Mouse (Mus musculus): ENCODE measurements around the gene Ptpdc1. TPM values are rescaled to one million over a fixed set of nuclear protein-coding genes. Genes with fewer than 3 reads are reported as not detected.
A peak's percentile ranks its signal among the peaks of the same experiment; 100 is the strongest.

The Ptpdc1 gene
- polyA plus RNA-seq, 1 experiment from 2014 or later: 15.9 TPM

DNA sequence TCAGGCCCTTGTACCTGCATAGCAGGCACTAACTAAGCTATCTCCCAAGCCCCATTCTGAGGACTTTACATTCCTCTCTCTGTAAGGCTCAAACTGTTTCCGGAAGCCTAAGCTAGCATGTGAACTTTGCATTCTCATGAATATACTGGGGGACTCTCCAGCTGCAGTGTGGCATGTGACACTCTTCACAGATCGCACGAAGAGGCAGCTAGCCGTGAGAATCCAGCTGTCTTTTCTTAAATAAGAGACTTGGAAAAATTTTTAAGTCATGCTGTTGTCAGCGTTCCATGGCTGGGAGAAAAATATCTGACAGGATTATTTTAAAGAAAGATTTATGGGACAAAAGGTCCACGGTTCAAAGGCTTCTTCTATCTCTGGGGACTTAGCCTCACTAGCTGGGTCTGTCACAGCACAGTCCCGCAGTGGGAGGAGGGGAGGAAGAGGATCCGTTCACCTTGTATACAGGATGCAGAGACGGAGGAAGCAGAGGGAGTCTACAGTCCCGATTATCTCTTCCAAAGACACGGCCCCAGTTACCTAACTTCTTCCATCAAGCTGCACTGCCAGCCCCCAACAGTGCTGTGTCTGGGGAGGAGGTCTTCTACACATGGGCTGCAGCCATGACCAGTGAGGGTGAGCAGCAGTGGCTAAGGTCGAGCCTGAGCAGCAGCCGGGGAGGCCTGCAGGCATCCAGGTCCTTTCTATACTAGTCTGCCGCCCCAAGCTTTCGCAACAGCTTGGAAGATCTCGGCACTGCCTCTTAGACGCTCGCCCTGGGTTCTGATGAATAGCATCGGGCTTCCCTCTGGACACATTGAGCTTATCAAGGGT, 51.7 kb downstream of the Ptpdc1 start:
- Histone ChIP-seq H3K4me2 (peak overlapping the region; percentile 9; the same call in 1 of the 2 replicates), H3K27me3 (no peaks in the 10 kb centered on the region), H3K4me1 (replicated peaks) (peaks cover 26% of the 10 kb centered on the region), H3K27ac (peak overlapping the region; percentile 6), H3K4me3 (no peak overlapping the region), H3K36me3 (peaks cover 4% of the 10 kb centered on the region), H3K9ac (0 out of 2 replicates have a peak overlapping the region, but pooled peaks have one; percentile 31), H3K9me3 (no peaks in the 10 kb centered on the region)
- ATAC-seq (ENCODE audit: low FRiP score): no peak
- WGBS: 52% methylated on average over 19 of the region's 19 CpGs

DNA sequence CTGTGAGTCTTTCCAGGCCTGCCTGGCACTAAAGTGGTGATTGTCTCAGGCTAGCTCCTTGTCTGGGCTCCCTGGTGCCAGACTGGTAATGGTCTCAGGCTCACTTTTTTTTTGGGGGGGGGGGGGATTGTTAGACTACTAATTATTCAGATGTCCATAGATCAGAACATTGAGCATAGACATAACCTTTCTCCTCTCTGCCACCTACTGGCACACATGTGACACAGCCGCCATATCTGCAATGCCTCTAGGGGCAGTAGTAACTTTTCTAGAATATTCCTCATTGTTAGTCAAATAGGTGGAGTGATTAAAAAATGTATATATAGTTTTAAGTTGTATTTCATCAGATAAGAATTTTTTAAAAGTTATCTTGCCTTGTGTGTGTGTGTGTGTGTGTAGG, 53.3 kb downstream of the Ptpdc1 start:
- no peaks in the 10 kb centered on the region for H3K27me3 ChIP-seq
- H3K4me2 ChIP-seq: no peak overlapping the region
- no peak for ATAC-seq (ENCODE audit: low FRiP score)
- 79% methylated on average over 1 of the region's 1 CpGs for WGBS
- H3K9me3 ChIP-seq: no peaks in the 10 kb centered on the region
- H3K36me3 ChIP-seq: no peaks in the 10 kb centered on the region
- H3K4me3 ChIP-seq: no peak overlapping the region
- H3K9ac ChIP-seq: no peak overlapping the region
- H3K27ac ChIP-seq: no peak overlapping the region
- H3K4me1 ChIP-seq (replicated peaks): peaks cover 20% of the 10 kb centered on the region

DNA sequence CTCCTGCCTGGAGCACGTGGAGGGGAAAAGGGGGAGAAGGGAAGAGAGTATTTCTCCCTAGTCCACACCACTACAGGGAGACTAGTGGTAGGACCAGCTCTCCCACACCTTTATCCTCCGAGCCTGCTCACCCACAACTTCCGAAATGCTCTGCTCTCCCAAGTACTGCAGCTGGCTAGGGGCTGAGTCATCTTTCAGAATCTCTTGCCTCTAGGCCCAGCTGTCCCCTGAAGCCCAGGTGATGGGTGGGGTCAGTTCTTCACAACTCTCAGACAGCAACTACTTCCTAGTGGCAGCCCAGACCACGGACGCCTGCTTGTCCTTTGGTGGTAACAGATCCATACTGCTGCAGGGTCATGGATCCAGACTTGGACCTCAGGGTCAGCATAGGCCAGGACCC, 54.2 kb downstream of the Ptpdc1 start:
- WGBS: 94% methylated on average over 4 of the region's 5 CpGs

DNA sequence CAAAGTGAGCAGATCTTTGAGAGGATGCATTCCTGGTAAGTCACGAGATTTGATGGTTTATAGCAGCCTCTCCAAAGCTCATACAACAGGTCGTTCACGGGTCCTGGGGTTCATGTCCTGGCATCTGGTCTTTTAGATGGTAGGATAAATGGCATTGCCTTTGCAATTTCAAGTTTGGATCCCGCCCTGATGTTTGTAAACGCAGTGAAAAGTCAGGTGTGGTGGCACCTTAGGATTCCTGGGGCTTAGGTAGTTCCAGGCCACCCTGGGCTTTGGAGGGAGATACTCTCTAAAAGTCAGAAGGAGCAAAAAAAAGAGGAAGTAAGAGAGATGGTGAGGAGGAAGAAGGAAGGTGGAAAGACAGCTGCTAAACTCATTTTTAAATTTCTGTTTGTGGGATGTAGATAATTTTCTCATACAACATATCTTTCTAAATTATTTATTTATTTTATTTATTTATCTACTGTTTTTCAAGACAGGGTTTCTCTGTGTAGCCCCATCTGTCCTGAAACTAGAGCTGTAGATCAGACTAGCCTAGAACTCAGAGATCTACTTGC, 55.8 kb downstream of the Ptpdc1 start:
- ATAC-seq (ENCODE audit: low FRiP score): no peak
- WGBS: 81% methylated on average over 5 of the region's 5 CpGs
- Histone ChIP-seq H3K4me3 (no peak overlapping the region), H3K4me2 (no peak overlapping the region), H3K27me3 (no peaks in the 10 kb centered on the region), H3K27ac (no peak overlapping the region), H3K4me1 (replicated peaks) (peaks cover 20% of the 10 kb centered on the region), H3K9me3 (no peaks in the 10 kb centered on the region), H3K9ac (no peak overlapping the region), H3K36me3 (no peaks in the 10 kb centered on the region)

More for the DNA sequence above, 54.2 kb downstream of the Ptpdc1 start:
- no peaks in the 10 kb centered on the region for H3K36me3 ChIP-seq
- no peak overlapping the region for H3K4me2 ChIP-seq
- H3K4me1 ChIP-seq (replicated peaks): peaks cover 18% of the 10 kb centered on the region
- H3K27ac ChIP-seq: no peak overlapping the region
- no peak for ATAC-seq (ENCODE audit: low FRiP score)
- no peaks in the 10 kb centered on the region for H3K9me3 ChIP-seq
- H3K9ac ChIP-seq: no peak overlapping the region
- no peaks in the 10 kb centered on the region for H3K27me3 ChIP-seq
- no peak overlapping the region for H3K4me3 ChIP-seq

DNA sequence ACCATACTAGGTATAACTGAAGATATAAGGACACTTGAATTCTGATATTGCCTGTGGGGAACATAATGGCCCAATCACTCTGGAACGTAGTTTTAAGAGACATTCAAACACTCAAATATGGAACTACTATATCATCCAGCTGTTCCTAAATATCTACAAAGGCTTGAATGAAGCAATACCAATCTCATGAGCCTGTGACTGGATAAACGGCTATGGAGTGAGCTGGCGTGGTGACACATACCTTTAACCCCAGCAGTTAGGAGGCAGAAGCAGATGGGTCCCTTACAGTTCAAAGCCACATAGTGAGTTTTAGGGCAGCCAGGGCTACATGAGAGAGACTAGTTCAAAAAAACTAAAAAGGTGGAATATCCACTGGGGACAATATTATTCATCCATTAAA, 57.8 kb downstream of the Ptpdc1 start:
- Histone ChIP-seq H3K27me3 (no peaks in the 10 kb centered on the region), H3K36me3 (no peaks in the 10 kb centered on the region), H3K9ac (no peak overlapping the region), H3K4me2 (no peak overlapping the region), H3K4me1 (replicated peaks) (peaks cover 8% of the 10 kb centered on the region), H3K27ac (no peak overlapping the region), H3K4me3 (no peak overlapping the region), H3K9me3 (no peaks in the 10 kb centered on the region)
- 93% methylated on average over 3 of the region's 3 CpGs for WGBS
- ATAC-seq (ENCODE audit: low FRiP score): no peak

DNA sequence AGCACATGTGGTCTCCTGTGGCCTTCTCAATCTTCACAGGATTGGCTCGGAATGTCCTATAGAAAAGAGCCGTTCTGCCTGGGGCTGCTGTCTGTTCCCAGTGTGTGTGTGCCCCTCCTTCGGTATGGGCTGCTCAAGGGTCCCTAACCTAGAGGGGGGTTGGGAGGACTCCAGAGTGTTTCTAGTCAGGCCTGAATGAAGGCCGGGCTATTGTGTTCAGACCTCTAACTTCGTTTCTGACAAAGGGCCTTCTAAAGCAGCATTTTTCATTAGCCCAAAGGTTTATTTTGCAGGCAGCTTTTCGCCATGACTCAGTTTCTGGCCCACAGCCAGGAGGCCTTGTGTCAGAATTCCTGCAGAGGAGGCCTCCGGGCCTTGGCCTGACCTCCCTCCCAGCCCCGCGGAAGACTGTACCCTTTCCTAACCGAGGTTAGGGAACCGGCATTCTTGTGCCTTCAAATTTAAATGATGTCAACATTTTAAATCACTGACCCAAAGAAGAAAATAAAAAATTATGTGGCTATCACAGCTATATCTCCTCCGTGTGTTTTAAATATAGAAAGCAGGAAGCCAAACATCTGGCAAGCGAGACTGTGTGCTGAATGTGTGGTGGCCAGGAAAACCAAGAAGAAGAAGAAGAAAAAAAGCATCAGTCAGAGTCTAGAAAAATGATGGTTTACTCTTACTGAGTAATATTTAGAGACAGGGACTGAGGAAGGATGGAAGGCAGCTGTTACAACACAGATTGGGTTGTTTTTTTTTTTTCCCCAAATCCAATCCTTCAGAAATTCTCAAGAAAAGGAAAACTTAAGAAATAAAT, 59.1 kb downstream of the Ptpdc1 start:
- 18% methylated on average over 13 of the region's 13 CpGs for WGBS
- ATAC-seq (ENCODE audit: low FRiP score): peak; percentile 66; the same call in 1 of the 2 replicates

DNA sequence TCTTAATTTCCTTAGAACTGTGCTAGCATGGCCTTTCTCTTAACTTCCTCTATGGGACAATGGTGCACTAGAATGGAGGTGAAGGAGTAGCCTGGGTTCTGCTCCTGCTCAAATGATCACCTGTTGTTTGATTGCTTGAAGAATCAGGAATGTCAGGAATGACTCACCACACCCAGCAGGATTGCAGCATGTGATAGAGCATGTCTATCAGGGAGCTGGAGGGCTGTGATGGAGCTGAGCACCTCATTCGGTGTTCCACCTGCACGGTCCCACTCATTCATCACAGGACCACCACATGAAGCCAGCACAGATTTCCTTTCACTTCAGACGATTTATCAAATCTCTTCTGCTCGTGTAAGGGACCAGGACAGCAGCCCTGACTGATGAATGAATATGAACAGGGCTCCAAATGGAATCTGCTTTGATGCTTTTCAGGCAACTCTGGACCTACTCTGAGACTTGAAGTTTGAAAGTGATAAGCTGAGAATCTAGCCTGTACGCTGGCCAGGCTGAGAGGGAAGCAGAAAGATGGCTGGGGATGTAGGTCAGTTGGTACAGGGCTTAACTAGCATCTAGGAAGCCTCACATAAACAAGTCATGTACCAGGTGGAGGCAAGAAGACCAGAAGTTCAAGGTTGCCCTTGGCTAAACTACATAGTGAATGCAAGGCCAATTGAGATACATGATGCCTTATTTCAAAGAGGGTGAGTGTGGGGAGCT, 60.4 kb downstream of the Ptpdc1 start:
- no peaks in the 10 kb centered on the region for H3K9me3 ChIP-seq
- H3K27ac ChIP-seq: no peak overlapping the region
- H3K4me2 ChIP-seq: no peak overlapping the region

More for the DNA sequence above, 59.1 kb downstream of the Ptpdc1 start:
- H3K27me3 ChIP-seq: no peaks in the 10 kb centered on the region
- peak overlapping the region; percentile 69 for H3K27ac ChIP-seq
- H3K9ac ChIP-seq: no peak overlapping the region
- no peaks in the 10 kb centered on the region for H3K9me3 ChIP-seq
- H3K4me1 ChIP-seq (replicated peaks): peaks cover 8% of the 10 kb centered on the region
- H3K4me2 ChIP-seq: no peak overlapping the region
- no peak overlapping the region for H3K4me3 ChIP-seq
- no peaks in the 10 kb centered on the region for H3K36me3 ChIP-seq

DNA sequence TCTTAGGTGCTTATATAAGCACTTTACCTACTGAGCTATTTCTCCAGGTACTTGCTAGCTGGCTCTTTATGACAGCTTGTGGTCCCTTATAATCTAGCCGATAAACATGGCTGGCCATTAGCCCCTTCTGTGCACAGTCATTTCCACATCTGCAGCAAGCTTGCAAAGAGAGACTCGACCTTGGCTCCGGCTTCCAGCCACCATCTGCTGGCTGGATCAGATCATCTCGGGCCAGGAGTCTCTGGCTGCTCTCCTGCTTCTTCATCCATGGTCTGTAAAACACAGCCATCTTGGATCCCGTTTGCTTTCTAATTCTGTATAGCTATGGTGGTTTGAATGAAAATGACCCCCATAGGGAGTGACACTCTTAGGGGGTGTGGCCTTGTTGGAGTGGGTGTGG, 63.1 kb downstream of the Ptpdc1 start:
- no peak overlapping the region for H3K4me3 ChIP-seq
- no peak overlapping the region for H3K27ac ChIP-seq

More for the DNA sequence above, 60.4 kb downstream of the Ptpdc1 start:
- no peak for ATAC-seq (ENCODE audit: low FRiP score)
- Histone ChIP-seq H3K9ac (no peak overlapping the region), H3K27me3 (no peaks in the 10 kb centered on the region), H3K4me1 (replicated peaks) (peaks cover 8% of the 10 kb centered on the region), H3K36me3 (no peaks in the 10 kb centered on the region), H3K4me3 (no peak overlapping the region)
- WGBS: 87% methylated on average over 5 of the region's 5 CpGs

DNA sequence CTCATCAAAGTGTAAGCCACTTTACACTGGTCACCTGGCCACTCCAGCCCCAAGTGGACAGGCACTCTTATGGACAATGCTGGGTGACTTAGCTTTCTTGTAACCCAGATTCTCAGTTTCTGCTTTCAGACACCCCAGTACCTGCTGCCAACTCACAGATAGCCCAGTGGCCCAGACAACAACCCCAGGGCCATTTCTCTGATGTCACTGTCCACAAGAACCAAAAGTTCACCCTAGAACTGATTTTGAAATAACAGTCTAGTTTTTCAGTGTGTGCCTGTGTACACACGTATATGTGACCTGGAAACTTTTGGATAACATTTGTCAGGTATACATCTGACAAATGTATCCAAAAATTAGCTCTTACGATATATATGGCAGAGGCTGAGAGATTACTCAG, 64.0 kb downstream of the Ptpdc1 start:
- no peak for ATAC-seq (ENCODE audit: low FRiP score)
- H3K9ac ChIP-seq: no peak overlapping the region
- no peak overlapping the region for H3K4me2 ChIP-seq
- no peaks in the 10 kb centered on the region for H3K9me3 ChIP-seq
- no peak overlapping the region for H3K4me3 ChIP-seq
- 89% methylated on average over 2 of the region's 2 CpGs for WGBS
- H3K27me3 ChIP-seq: no peaks in the 10 kb centered on the region
- no peaks in the 10 kb centered on the region for H3K36me3 ChIP-seq
- no peak overlapping the region for H3K27ac ChIP-seq
- peaks cover 7% of the 10 kb centered on the region for H3K4me1 ChIP-seq (replicated peaks)

More for the DNA sequence above, 63.1 kb downstream of the Ptpdc1 start:
- no peaks in the 10 kb centered on the region for H3K9me3 ChIP-seq
- no peaks in the 10 kb centered on the region for H3K27me3 ChIP-seq
- 91% methylated on average over 5 of the region's 5 CpGs for WGBS
- H3K9ac ChIP-seq: no peak overlapping the region
- no peak for ATAC-seq (ENCODE audit: low FRiP score)
- no peaks in the 10 kb centered on the region for H3K36me3 ChIP-seq
- peaks cover 8% of the 10 kb centered on the region for H3K4me1 ChIP-seq (replicated peaks)
- H3K4me2 ChIP-seq: no peak overlapping the region

DNA sequence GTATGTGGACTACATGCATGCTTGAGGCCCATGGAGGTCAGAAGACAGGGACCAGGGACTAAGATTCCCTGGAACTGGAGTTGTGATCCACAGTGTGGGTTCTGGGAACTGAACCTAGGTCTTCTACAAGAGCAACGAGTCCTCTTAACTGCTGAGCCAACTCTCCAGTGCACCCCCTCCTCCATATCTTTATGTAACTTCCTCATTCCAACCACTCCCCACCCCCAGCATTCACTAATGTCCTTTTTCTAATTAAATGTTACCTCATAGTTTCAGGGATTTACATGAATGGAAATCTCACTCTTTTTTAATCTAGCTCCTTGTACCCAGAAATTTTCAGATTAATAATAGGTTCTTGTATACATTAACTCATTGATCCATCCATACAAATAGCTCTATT, 69.5 kb downstream of the Ptpdc1 start:
- ATAC-seq (ENCODE audit: low FRiP score): no peak
- Histone ChIP-seq H3K36me3 (no peaks in the 10 kb centered on the region), H3K27ac (no peak overlapping the region), H3K4me1 (replicated peaks) (peaks cover 19% of the 10 kb centered on the region), H3K4me2 (no peak overlapping the region), H3K27me3 (no peaks in the 10 kb centered on the region), H3K4me3 (no peak overlapping the region), H3K9ac (no peak overlapping the region), H3K9me3 (no peaks in the 10 kb centered on the region)
- 87% methylated on average over 1 of the region's 1 CpGs for WGBS

DNA sequence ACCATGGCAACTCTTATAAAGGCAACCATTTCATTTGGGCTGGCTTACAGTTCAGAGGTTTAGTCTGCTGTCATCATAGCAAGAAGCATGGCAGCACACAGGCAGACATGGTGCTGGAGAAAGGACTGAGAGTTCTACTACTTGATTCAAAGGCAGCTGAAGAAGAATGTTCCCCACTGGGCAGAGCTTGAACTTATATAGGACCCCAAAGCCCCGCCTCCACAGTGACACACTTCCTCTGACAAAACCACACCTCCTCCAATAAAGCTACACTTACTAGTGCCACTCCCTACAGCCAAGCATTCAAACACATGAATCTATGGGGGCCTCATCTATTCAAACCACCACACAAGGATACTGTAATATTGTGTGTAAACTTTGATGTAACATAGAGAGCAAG, 70.9 kb downstream of the Ptpdc1 start:
- ATAC-seq (ENCODE audit: low FRiP score): no peak

DNA sequence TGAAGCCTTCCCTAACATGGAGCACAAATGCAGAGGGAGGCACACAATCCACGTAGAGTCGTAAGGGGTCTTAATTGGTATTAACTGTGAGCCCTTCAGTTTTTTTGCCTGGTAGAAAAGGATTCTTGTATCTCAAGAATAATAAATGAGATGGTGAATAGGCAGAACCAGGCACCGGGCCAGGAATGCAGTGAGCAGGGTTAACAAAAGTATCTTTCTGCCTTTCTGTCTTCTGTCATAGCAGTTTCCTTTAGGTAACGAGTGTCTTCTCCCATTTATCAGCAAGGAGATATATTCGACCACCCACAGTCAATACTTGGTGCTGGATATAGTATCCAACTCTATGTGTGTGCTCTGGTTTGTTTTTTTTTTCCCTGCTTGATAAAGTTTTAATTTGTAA, 72.0 kb downstream of the Ptpdc1 start:
- peak overlapping the region; percentile 87; the same call in 1 of the 2 replicates for H3K27ac ChIP-seq
- no peak for ATAC-seq (ENCODE audit: low FRiP score)
- WGBS: 58% methylated on average over 5 of the region's 5 CpGs
- H3K9me3 ChIP-seq: no peaks in the 10 kb centered on the region
- H3K4me2 ChIP-seq: peak overlapping the region; percentile 8; the same call in 1 of the 2 replicates
- no peak overlapping the region for H3K4me3 ChIP-seq
- H3K4me1 ChIP-seq (replicated peaks): peaks cover 19% of the 10 kb centered on the region
- no peaks in the 10 kb centered on the region for H3K27me3 ChIP-seq
- H3K9ac ChIP-seq: no peak overlapping the region
- no peaks in the 10 kb centered on the region for H3K36me3 ChIP-seq

More for the DNA sequence above, 70.9 kb downstream of the Ptpdc1 start:
- no peaks in the 10 kb centered on the region for H3K9me3 ChIP-seq
- H3K27me3 ChIP-seq: no peaks in the 10 kb centered on the region
- H3K4me1 ChIP-seq (replicated peaks): peaks cover 19% of the 10 kb centered on the region
- H3K4me2 ChIP-seq: no peak overlapping the region
- H3K27ac ChIP-seq: no peak overlapping the region
- no peak overlapping the region for H3K9ac ChIP-seq
- 96% methylated on average over 1 of the region's 1 CpGs for WGBS
- H3K4me3 ChIP-seq: no peak overlapping the region
- H3K36me3 ChIP-seq: no peaks in the 10 kb centered on the region
